Mouse (Mus musculus) effector memory CD4-positive, alpha-beta T cell, adult 5 months (primary cell): Measurements from ENCODE around the gene Tmem210. TPM values are rescaled to one million over a fixed set of nuclear protein-coding genes. Genes with fewer than 3 reads are reported as not detected.

ENCODE experiments used
- polyA plus RNA-seq: library from polyadenylated mRNA; unstranded; fragments of 100-300 nt; shearing (Covaris generic); gene quantifications from one replicate; pipeline ENCODE4 v1.2.1, GENCODE M21; 2017

Gene Tmem210
- polyA plus RNA-seq: not detected

GRCm38 (mm10) chr2:25287927-25288649, at the start of gene Tmem210:
Gene Tmem210, plus strand, starts transcription at chr2:25288145.

GRCm38 (mm10) chr2:25242101-25242506, 45.8 kb upstream of the Tmem210 start, which contains the start of the genes Rnf208 and Cysrt1:
Gene Rnf208, plus strand, starts transcription at chr2:25242255.
Gene Cysrt1, minus strand, starts transcription at chr2:25242452.

GRCm38 (mm10) chr2:25246183-25247072, 41.5 kb upstream of the Tmem210 start, which contains the start of gene AL732309.1:
Gene AL732309.1, minus strand, starts transcription at chr2:25246863.

GRCm38 (mm10) chr2:25255284-25255779, 32.6 kb upstream of the Tmem210 start, which contains the start of gene Tmem203:
Gene Tmem203, plus strand, starts transcription at chr2:25255439.

GRCm38 (mm10) chr2:25262291-25262767, 25.6 kb upstream of the Tmem210 start, which contains the start of gene Tprn:
Gene Tprn, plus strand, starts transcription at chr2:25262618.

GRCm38 (mm10) chr2:25271827-25272511, 16.0 kb upstream of the Tmem210 start, which contains the start of the genes Ssna1 and Anapc2:
Gene Ssna1, minus strand, starts transcription at chr2:25272438.
Gene Anapc2, plus strand, starts transcription at chr2:25272478.

GRCm38 (mm10) chr2:25289651-25290050, 1.7 kb downstream of the Tmem210 start, which contains the start of gene Lrrc26:
Gene Lrrc26, plus strand, starts transcription at chr2:25289915.

GRCm38 (mm10) chr2:25318971-25319773, 31.2 kb downstream of the Tmem210 start, which contains the start of gene Grin1:
Gene Grin1, minus strand, starts transcription at chr2:25319187.

GRCm38 (mm10) chr2:25332286-25333160, 44.6 kb downstream of the Tmem210 start, which contains the start of gene Man1b1:
Gene Man1b1, plus strand, starts transcription at chr2:25332338.

Other genes with a start within 250 kb of the Tmem210 start
- gene Nsmf, start 233.8 kb upstream of the Tmem210 start, polyA plus RNA-seq: 42.1 TPM
- not detected for gene Entpd8, start 207.8 kb upstream of the Tmem210 start, polyA plus RNA-seq
- gene Noxa1, start 193.0 kb upstream of the Tmem210 start, polyA plus RNA-seq: 0.64 TPM
- gene Nrarp, start 107.4 kb upstream of the Tmem210 start, polyA plus RNA-seq: 3.9 TPM
- gene Tor4a, start 91.3 kb upstream of the Tmem210 start, polyA plus RNA-seq: 19.2 TPM
- 82.5 TPM for gene Nelfb, start 76.7 kb upstream of the Tmem210 start, polyA plus RNA-seq
- not detected for gene Stpg3, start 73.5 kb upstream of the Tmem210 start, polyA plus RNA-seq
- gene Fam166a, start 69.4 kb upstream of the Tmem210 start, polyA plus RNA-seq: not detected
- gene Tubb4b, start 63.4 kb upstream of the Tmem210 start, polyA plus RNA-seq: 117 TPM
- gene Slc34a3, start 53.8 kb upstream of the Tmem210 start, polyA plus RNA-seq: not detected
- gene Rnf224, start 51.4 kb upstream of the Tmem210 start, polyA plus RNA-seq: not detected
- 0.77 TPM for gene Rnf208, start 45.9 kb upstream of the Tmem210 start, polyA plus RNA-seq
- gene Cysrt1, start 45.7 kb upstream of the Tmem210 start, polyA plus RNA-seq: not detected
- 4.9 TPM for gene AL732309.1, start 41.3 kb upstream of the Tmem210 start, polyA plus RNA-seq
- gene Tmem203, start 32.7 kb upstream of the Tmem210 start, polyA plus RNA-seq: 19.3 TPM
- 23.1 TPM for gene Tprn, start 25.5 kb upstream of the Tmem210 start, polyA plus RNA-seq
- 57.7 TPM for gene Ssna1, start 15.7 kb upstream of the Tmem210 start, polyA plus RNA-seq
- 75.1 TPM for gene Anapc2, start 15.7 kb upstream of the Tmem210 start, polyA plus RNA-seq
- gene Lrrc26, start 1.8 kb downstream of the Tmem210 start, polyA plus RNA-seq: not detected
- gene Grin1, start 31.0 kb downstream of the Tmem210 start, polyA plus RNA-seq: not detected
- gene Man1b1, start 44.2 kb downstream of the Tmem210 start, polyA plus RNA-seq: 49.9 TPM
- 20.8 TPM for gene Dpp7, start 68.2 kb downstream of the Tmem210 start, polyA plus RNA-seq
- 27.9 TPM for gene Uap1l1, start 77.5 kb downstream of the Tmem210 start, polyA plus RNA-seq
- 0.80 TPM for gene Sapcd2, start 84.2 kb downstream of the Tmem210 start, polyA plus RNA-seq
- gene Entpd2, start 107.7 kb downstream of the Tmem210 start, polyA plus RNA-seq: not detected
- 4.5 TPM for gene Npdc1, start 111.2 kb downstream of the Tmem210 start, polyA plus RNA-seq
- 1.6 TPM for gene Fut7, start 135.1 kb downstream of the Tmem210 start, polyA plus RNA-seq
- 58.8 TPM for gene Abca2, start 140.6 kb downstream of the Tmem210 start, polyA plus RNA-seq
- gene Clic3, start 168.7 kb downstream of the Tmem210 start, polyA plus RNA-seq: 3.2 TPM
- 57.3 TPM for gene Paxx, start 172.9 kb downstream of the Tmem210 start, polyA plus RNA-seq
- gene Ptgds, start 181.9 kb downstream of the Tmem210 start, polyA plus RNA-seq: not detected
- not detected for gene Lcn12, start 205.8 kb downstream of the Tmem210 start, polyA plus RNA-seq
- 67.4 TPM for gene Fbxw5, start 212.6 kb downstream of the Tmem210 start, polyA plus RNA-seq
- 5.9 TPM for gene C8g, start 213.6 kb downstream of the Tmem210 start, polyA plus RNA-seq